Mouse (Mus musculus): ENCODE measurements around the gene Zc3h14. TPM values are rescaled to one million over a fixed set of nuclear protein-coding genes. Genes with fewer than 3 reads are reported as not detected.
A peak's percentile ranks its signal among the peaks of the same experiment; 100 is the strongest.

Gene Zc3h14
- total RNA-seq, 1 experiment, result 65.6 TPM

DNA sequence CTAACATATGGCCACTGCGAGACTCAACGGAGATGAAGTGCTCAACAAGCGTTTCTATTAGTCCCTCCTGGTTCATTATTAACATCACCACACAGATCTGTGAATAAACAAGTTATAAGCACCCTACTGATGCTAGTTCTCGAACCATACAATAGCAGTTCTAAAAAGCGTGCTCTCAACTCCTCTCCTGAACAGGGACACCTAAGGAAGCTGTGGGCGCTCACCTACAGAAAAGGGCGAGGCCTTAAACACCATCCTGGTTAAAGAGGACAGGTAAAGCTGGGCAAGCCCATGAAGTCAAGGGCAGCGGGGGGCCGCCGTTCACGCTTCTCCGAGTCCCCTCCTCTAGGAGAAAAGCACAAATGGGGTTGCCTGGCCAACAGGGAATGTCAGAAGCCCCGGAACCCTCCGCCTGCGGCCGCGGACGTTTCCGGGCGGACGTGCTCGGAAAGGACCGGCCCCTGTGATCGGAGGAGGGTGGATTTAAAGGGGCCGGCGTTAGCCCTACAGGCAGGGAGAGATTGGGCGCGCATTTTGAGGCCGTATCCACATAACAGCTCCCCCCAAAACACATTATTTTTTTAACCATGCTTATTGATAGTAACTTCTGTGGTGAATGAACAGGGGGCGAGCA, 12.4 kb upstream of the Zc3h14 start:
- Histone ChIP-seq H3K4me3 (ENCODE audit: insufficient read depth in 1 of 2, low read depth in 1 of 2, low read length in 2 of 2, poor library complexity in 1 of 2, severe bottlenecking in 1 of 2) (peak overlapping the region; percentile 54 to 72), H3K9ac (ENCODE audit: insufficient read depth, low read depth, low read length, poor library complexity, severe bottlenecking) (peak overlapping the region; percentile 76), H3K4me1 (ENCODE audit: control insufficient read depth in 2 of 2, insufficient read depth in 2 of 2, low read length in 2 of 2, poor library complexity in 1 of 2) (peaks cover 5 to 6% of the 10 kb centered on the region in 2 experiments; a peak in 3 of 4 replicates), H3K36me3 (ENCODE audit: control insufficient read depth, insufficient read depth, low read length, poor library complexity, severe bottlenecking) (no peaks in the 10 kb centered on the region; the same call in 1 of the 2 replicates), H3K27ac (ENCODE audit: insufficient read depth, low read depth, low read length, poor library complexity, severe bottlenecking) (no peak overlapping the region), H3K9me3 (ENCODE audit: control insufficient read depth, insufficient read depth, low read depth, low read length) (no peaks in the 10 kb centered on the region)
- TF ChIP-seq HCFC1 (IDR thresholded peaks at IDR 0.05; ENCODE audit: borderline replicate concordance, insufficient read depth, low read length), result peak; percentile 88
- TF ChIP-seq ZC3H11A (IDR thresholded peaks at IDR 0.05; ENCODE audit: borderline replicate concordance, low read depth, low read length), result 0 out of 2 replicates have a peak, but pooled peaks have one; percentile 10
- 0 out of 2 replicates have a peak, but pooled peaks have one; percentile 26 for TF ChIP-seq MAFK (IDR thresholded peaks at IDR 0.05; ENCODE audit: insufficient read depth, low read depth, low read length)
- TF ChIP-seq CHD2 (IDR thresholded peaks at IDR 0.05; ENCODE audit: low read depth, low read length), result peak; percentile 68; the same call in 1 of the 2 replicates
- TF ChIP-seq ZNF384 (IDR thresholded peaks at IDR 0.05; ENCODE audit: low read depth, low read length), result no peak
- peak; percentile 64 for DNase-seq (ENCODE audit: low read depth, low spot score)
- in situ Hi-C loops (cut with MboI; ENCODE audit: low sequenced_read_pairs in 2 of 2, unreplicated experiment in 2 of 2), result no loop called here

DNA sequence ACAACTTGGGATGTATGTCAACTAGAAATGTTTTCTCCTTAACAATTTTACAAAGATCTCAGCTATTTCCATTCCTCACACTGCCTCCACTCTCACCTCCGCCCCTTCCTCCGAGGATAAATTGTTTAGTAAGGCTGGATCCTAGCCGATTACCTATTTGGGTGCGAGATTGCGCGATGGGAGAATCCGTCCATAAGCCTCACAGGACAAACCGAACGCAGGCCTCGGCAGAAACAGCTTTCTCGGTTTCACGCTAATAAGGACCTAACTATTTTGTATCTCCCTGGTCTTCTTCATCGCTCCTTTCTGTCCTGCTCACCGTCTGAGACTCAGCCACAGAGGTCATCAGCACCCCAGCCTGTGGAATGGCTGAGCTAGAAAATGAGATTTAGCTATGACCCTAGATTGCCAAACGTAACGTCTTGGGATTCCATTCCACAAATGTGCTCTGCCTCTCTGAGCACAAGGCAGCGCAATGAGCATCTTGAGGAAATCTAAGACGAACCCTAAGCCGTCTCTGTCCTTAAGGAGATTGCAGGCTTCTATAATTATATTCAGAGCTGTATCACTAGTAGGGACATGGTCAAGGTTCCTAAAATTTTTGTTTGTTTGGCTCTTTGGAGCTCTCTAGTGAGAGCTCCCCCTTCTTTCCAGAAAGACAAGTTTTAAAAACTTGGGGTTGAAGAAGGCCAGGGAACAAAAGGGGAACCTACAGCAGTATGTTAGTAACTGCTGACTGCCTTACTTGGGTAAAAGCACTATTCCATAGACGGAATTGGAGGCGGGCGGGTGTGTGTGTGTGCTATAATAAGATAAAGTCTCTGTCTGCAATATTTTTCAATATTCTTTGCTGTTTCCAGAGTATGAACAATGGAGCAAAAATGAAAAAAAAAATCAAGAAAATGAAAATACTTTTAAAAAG, 11.6 kb upstream of the Zc3h14 start:
- H3K27ac ChIP-seq (ENCODE audit: insufficient read depth, low read depth, low read length, poor library complexity, severe bottlenecking), result peak overlapping the region; percentile 25; the same call in 1 of the 2 replicates

DNA sequence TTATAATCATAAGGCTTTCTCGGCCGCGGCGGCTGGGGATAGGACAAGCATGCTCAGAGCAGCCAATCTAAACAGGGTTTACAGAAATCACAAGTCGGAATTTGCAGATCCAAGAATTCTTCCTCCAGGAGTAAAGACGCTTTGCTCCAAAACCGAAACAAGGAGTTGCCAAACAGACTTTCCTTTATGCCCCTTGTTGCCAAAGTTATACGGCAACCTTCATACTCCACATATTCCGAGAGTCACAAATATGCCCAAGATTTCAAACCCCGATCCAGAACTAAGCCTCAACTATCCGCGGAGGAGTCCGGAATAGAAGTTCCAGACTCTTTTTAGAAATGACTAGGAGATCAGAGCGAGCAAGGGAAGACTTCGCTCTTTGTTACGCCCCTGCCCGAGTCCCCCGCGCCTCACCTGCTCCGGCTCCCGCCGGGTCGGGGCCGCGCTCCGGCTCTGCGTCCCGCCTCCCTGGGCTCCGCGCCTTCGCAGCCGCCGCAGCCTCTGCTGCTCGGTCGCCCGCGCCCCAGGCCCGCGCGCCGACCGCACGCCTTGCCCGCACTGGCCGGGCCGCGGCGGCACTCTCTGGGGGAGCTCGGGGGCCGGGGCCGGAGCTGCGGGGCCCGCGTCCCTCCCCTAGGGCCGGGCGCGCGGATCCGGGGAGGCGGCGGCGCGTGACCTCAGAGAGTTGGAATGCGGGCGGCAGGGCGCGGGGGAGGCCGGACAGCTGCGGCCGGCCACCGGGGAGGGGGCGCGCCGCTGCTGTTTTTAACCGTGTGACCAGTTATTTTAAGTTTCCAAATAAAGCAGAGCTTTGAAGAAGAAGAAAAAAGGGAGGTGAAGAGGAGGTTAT, 9.6 kb upstream of the Zc3h14 start, which contains the start of gene Ptpn21:
Gene Ptpn21 (minus strand): TSS at position 455 of the 850 bp plus-strand sequence.
- H3K4me1 ChIP-seq (ENCODE audit: control insufficient read depth in 2 of 2, insufficient read depth in 2 of 2, low read length in 2 of 2, poor library complexity in 1 of 2), result peaks cover 5 to 6% of the 10 kb centered on the region in 2 experiments; a peak in 3 of 4 replicates
- H3K4me3 ChIP-seq (ENCODE audit: insufficient read depth in 1 of 2, low read depth in 1 of 2, low read length in 2 of 2, poor library complexity in 1 of 2, severe bottlenecking in 1 of 2), result peak within 1 kb of the TSS; percentile 83 to 90
- TF ChIP-seq ZC3H11A (IDR thresholded peaks at IDR 0.05; ENCODE audit: borderline replicate concordance, low read depth, low read length) (no peak), MAFK (IDR thresholded peaks at IDR 0.05; ENCODE audit: insufficient read depth, low read depth, low read length) (no peak), HCFC1 (IDR thresholded peaks at IDR 0.05; ENCODE audit: borderline replicate concordance, insufficient read depth, low read length) (no peak), ZNF384 (IDR thresholded peaks at IDR 0.05; ENCODE audit: low read depth, low read length) (no peak), CHD2 (IDR thresholded peaks at IDR 0.05; ENCODE audit: low read depth, low read length) (no peak)
- no peak within 1 kb of the TSS for H3K27ac ChIP-seq (ENCODE audit: insufficient read depth, low read depth, low read length, poor library complexity, severe bottlenecking)
- in situ Hi-C loops (cut with MboI; ENCODE audit: low sequenced_read_pairs in 2 of 2, unreplicated experiment in 2 of 2), result no loop called here
- H3K36me3 ChIP-seq (ENCODE audit: control insufficient read depth, insufficient read depth, low read length, poor library complexity, severe bottlenecking), result no peaks in the 10 kb centered on the region
- peak within 1 kb of the TSS; percentile 94 for H3K9ac ChIP-seq (ENCODE audit: insufficient read depth, low read depth, low read length, poor library complexity, severe bottlenecking)
- peak; percentile 40 for DNase-seq (ENCODE audit: low read depth, low spot score)
- H3K9me3 ChIP-seq (ENCODE audit: control insufficient read depth, insufficient read depth, low read depth, low read length), result no peaks in the 10 kb centered on the region

More for the DNA sequence above, 11.6 kb upstream of the Zc3h14 start:
- DNase-seq (ENCODE audit: low read depth, low spot score), result no peak
- in situ Hi-C loops (cut with MboI; ENCODE audit: low sequenced_read_pairs in 2 of 2, unreplicated experiment in 2 of 2), result no loop called here
- H3K36me3 ChIP-seq (ENCODE audit: control insufficient read depth, insufficient read depth, low read length, poor library complexity, severe bottlenecking), result no peaks in the 10 kb centered on the region; the same call in 1 of the 2 replicates
- H3K4me1 ChIP-seq (ENCODE audit: control insufficient read depth in 2 of 2, insufficient read depth in 2 of 2, low read length in 2 of 2, poor library complexity in 1 of 2), result peaks cover 5 to 6% of the 10 kb centered on the region in 2 experiments; a peak in 3 of 4 replicates
- peak overlapping the region; percentile 76 for H3K9ac ChIP-seq (ENCODE audit: insufficient read depth, low read depth, low read length, poor library complexity, severe bottlenecking)
- no peak for TF ChIP-seq ZC3H11A (IDR thresholded peaks at IDR 0.05; ENCODE audit: borderline replicate concordance, low read depth, low read length)
- no peak for TF ChIP-seq HCFC1 (IDR thresholded peaks at IDR 0.05; ENCODE audit: borderline replicate concordance, insufficient read depth, low read length)
- no peak; the same call in 1 of the 2 replicates for TF ChIP-seq CHD2 (IDR thresholded peaks at IDR 0.05; ENCODE audit: low read depth, low read length)
- no peaks in the 10 kb centered on the region for H3K9me3 ChIP-seq (ENCODE audit: control insufficient read depth, insufficient read depth, low read depth, low read length)
- peak overlapping the region; percentile 54 to 72 for H3K4me3 ChIP-seq (ENCODE audit: insufficient read depth in 1 of 2, low read depth in 1 of 2, low read length in 2 of 2, poor library complexity in 1 of 2, severe bottlenecking in 1 of 2)

All from ES-E14 (cell line).